Mouse (Mus musculus) liver, embryonic 15.5 days (tissue): ENCODE measurements around the gene Olfr512. TPM values are rescaled to one million over a fixed set of nuclear protein-coding genes. Genes with fewer than 3 reads are reported as not detected.

Source experiments
- ATAC-seq: fragments of 200-750 bp; cut with Nextera tagmentation; 2 replicates; pipeline ENCODE4 v1.8.0; 2017; ENCODE audit warnings: moderate number of reproducible peaks, mild to moderate bottlenecking, moderate library complexity; ENCODE audit not compliant: insufficient read depth
- H3K27ac ChIP-seq: fragments of 300-500 bp; sonication (generic); replicated peaks from 2 replicates; pipeline ENCODE4 v1.5.1; 2015; ENCODE audit warnings: mild to moderate bottlenecking, inconsistent platforms
- H3K27me3 ChIP-seq: fragments of 300-500 bp; sonication (generic); 2 replicates; pipeline ENCODE4 v1.6.1; 2015; ENCODE audit warnings: mild to moderate bottlenecking, inconsistent platforms
- H3K36me3 ChIP-seq: fragments of 300-500 bp; sonication (generic); replicated peaks from 2 replicates; pipeline ENCODE4 v1.6.1; 2015; ENCODE audit warnings: moderate library complexity, mild to moderate bottlenecking, inconsistent platforms
- H3K4me1 ChIP-seq: fragments of 300-500 bp; sonication (generic); replicated peaks from 2 replicates; pipeline ENCODE4 v1.6.1; 2015; ENCODE audit warnings: inconsistent platforms
- H3K4me2 ChIP-seq: fragments of 300-500 bp; sonication (generic); 2 replicates; pipeline ENCODE4 v1.6.1; 2015; ENCODE audit warnings: moderate library complexity, mild to moderate bottlenecking, inconsistent platforms
- H3K4me3 ChIP-seq: fragments of 300-500 bp; sonication (generic); replicated peaks from 2 replicates; pipeline ENCODE4 v1.5.1; 2015; ENCODE audit warnings: mild to moderate bottlenecking, inconsistent platforms
- H3K9ac ChIP-seq: fragments of 300-500 bp; sonication (generic); 2 replicates; pipeline ENCODE4 v1.6.1; 2015; ENCODE audit warnings: moderate library complexity, mild to moderate bottlenecking, inconsistent platforms
- H3K9me3 ChIP-seq: fragments of 300-500 bp; sonication (generic); replicated peaks from 2 replicates; pipeline ENCODE4 v1.6.1; 2016; ENCODE audit warnings: inconsistent platforms
- WGBS: fragments of 180-500 bp; shearing (Covaris S2); methylation state at CpG from one replicate; pipeline ENCODE4 v1.1.7; 2015; ENCODE audit warnings: mixed read lengths; ENCODE audit not compliant: insufficient replicate concordance; 5-methylcytosine and 5-hydroxymethylcytosine counted together
- polyA plus RNA-seq: library from polyadenylated mRNA; unstranded; fragments of >200 nt; fragmentation: Nextera tagmentation; extraction: Ambion mirVana; gene quantifications from 2 replicates; pipeline ENCODE4 v1.2.1, GENCODE M21; 2015

Gene Olfr512
- polyA plus RNA-seq, result not detected in 2 replicates

DNA sequence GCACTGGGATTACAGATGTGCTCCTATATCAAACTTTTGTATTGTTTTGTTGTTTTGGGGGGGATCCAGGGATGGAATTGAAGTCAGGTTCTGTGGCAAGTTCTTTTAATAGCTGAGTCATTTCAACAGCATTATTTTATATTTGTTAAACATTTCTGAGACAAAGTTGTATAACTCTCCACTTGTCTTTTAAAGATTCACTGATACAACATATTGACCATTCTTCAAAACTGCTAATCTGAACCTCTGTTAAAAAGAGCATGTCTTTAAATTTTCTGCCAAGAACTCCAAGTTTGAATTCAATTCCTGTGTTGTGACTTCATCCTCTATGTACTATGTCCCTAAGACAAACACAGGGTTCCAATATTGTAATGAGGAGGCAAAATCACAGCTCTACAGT lies at the start of gene Olfr512:
Gene Olfr512, plus strand, starts transcription at position 301 of the 400 bp plus-strand sequence.
- H3K36me3 ChIP-seq, result no peaks in the 10 kb centered on the region
- no peaks in the 10 kb centered on the region for H3K4me1 ChIP-seq
- H3K4me2 ChIP-seq, result no peak within 1 kb of the TSS
- H3K27ac ChIP-seq, result no peak within 1 kb of the TSS
- no peaks in the 10 kb centered on the region for H3K9me3 ChIP-seq
- H3K9ac ChIP-seq, result no peak within 1 kb of the TSS
- H3K4me3 ChIP-seq, result no peak within 1 kb of the TSS
- ATAC-seq, result no peak
- H3K27me3 ChIP-seq, result no peaks in the 10 kb centered on the region

DNA sequence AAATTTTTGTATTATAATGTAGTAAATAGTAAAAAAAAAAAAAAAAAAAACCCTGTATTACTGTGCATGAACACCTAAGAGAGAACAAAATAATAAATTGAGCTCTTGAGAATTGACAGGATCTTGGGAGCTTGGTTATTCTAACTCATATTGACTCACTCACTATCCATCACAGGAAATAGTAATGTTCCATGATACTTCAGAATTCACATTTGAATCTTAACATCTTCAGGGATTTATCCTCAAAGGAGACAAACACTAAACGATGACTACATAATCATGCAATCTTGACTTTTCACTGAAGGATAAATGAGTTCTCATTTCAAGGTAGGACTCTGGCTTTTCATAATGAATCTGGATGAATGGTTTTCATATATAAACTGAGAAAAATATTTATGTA lies 47.0 kb upstream of the Olfr512 start, which contains the start of gene Olfr510:
Gene Olfr510, plus strand, starts transcription at position 301 of the 400 bp plus-strand sequence.
- Histone ChIP-seq H3K9ac (no peak within 1 kb of the TSS), H3K36me3 (no peaks in the 10 kb centered on the region), H3K4me2 (no peak within 1 kb of the TSS), H3K27me3 (no peaks in the 10 kb centered on the region), H3K27ac (no peak within 1 kb of the TSS), H3K4me3 (no peak within 1 kb of the TSS), H3K4me1 (no peaks in the 10 kb centered on the region), H3K9me3 (no peaks in the 10 kb centered on the region)
- 69% methylated on average over 1 of the region's 1 CpGs for WGBS
- ATAC-seq, result no peak

DNA sequence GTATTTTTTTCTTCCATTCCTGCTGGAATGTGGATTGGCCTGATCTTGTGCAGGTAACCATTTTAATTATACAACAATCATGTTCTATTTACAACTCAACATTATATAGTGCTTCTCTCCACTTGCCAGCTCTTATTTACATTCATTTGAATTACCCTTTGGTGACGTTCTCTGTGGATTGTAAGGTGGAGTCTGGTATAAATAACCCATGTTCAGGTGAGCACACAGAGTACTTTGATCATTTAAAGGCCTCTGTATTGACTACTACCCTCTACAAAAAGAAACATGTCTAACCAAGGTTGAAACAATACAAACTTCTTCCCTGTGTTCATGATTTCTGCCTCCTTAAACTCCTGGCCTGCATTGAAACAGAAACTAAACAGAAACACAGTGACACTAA lies 42.1 kb upstream of the Olfr512 start:
- Histone ChIP-seq H3K9ac (no peak overlapping the region), H3K9me3 (no peaks in the 10 kb centered on the region), H3K4me3 (no peak overlapping the region), H3K4me2 (no peak overlapping the region), H3K27me3 (no peaks in the 10 kb centered on the region), H3K36me3 (no peaks in the 10 kb centered on the region), H3K4me1 (no peaks in the 10 kb centered on the region), H3K27ac (no peak overlapping the region)
- 41% methylated on average over 1 of the region's 1 CpGs for WGBS
- no peak for ATAC-seq

DNA sequence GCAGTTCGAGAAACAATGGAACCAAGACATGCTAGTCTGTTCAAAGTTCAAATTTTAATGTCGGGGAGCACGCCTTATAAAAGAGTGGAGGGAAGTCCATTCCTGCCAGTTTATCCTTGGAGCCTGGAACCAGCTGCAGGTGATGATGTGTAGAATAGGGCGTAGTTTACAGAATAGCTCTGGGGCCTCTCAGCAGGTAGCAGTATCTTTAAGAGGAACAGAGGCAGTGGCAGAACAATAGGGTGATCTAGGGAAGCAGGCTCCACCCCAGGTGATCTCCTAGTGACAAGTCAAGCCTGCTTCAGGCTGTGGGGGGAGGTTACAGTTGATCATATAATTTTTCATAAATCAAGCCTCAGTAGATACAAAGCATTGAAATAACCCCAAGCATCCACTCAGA lies 34.2 kb upstream of the Olfr512 start:
- 59% methylated on average over 4 of the region's 4 CpGs for WGBS
- no peak for ATAC-seq
- no peaks in the 10 kb centered on the region for H3K36me3 ChIP-seq
- no peak overlapping the region for H3K27ac ChIP-seq
- H3K4me2 ChIP-seq, result no peak overlapping the region
- H3K27me3 ChIP-seq, result no peaks in the 10 kb centered on the region
- H3K4me3 ChIP-seq, result no peak overlapping the region
- H3K4me1 ChIP-seq, result no peaks in the 10 kb centered on the region
- H3K9me3 ChIP-seq, result no peaks in the 10 kb centered on the region
- H3K9ac ChIP-seq, result no peak overlapping the region

DNA sequence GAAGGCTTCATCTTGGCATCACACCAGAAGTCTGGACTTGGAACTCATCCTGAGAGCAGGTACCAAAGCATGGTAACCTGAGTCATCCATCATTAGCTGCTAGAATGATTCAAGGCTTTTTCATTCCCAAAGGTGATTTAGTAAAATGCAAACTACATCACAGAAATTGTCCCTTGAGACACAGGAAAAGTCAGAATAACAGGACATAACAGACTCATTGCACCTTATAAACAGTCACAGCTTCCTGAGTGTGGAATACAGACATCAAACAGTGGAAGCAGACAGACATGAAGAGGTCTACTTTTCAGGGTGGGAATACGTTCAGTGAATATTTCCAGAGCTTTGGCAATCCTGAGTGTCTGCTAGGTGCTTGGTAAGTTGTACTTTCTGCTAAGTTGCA lies 37.6 kb downstream of the Olfr512 start, which contains the start of gene Olfr513:
Gene Olfr513, plus strand, starts transcription at position 301 of the 400 bp plus-strand sequence.
- WGBS, result 21% methylated on average over 1 of the region's 1 CpGs
- Histone ChIP-seq H3K4me2 (no peak within 1 kb of the TSS), H3K27ac (no peak within 1 kb of the TSS), H3K9ac (no peak within 1 kb of the TSS), H3K4me3 (no peak within 1 kb of the TSS), H3K9me3 (peaks cover 6% of the 10 kb centered on the region; the same call in 1 of the 2 replicates), H3K27me3 (no peaks in the 10 kb centered on the region), H3K36me3 (no peaks in the 10 kb centered on the region), H3K4me1 (no peaks in the 10 kb centered on the region)
- ATAC-seq, result no peak

DNA sequence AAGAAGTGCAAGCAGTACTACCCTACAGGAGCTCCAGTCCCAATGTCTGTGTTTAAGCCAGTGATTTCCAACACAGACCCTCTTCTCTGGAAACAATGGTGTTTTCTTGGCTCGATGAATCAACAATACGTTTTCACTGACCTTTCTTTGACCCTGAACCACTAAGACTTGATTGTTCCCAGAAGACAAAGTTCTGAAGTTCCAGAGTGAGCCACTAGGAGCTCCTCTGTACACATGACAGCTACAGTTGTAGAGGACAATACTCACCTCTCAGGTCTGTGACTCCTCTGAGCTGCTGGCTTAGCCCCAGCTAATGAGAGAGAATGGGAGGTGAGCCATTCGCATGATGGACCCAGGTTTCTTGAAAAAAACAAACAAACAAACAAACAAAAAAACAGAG lies 47.3 kb downstream of the Olfr512 start:
- Histone ChIP-seq H3K27me3 (no peaks in the 10 kb centered on the region), H3K4me2 (no peak overlapping the region), H3K4me3 (no peak overlapping the region), H3K9me3 (no peaks in the 10 kb centered on the region), H3K9ac (no peak overlapping the region), H3K4me1 (no peaks in the 10 kb centered on the region), H3K36me3 (no peaks in the 10 kb centered on the region), H3K27ac (no peak overlapping the region)
- ATAC-seq, result no peak
- WGBS, result 26% methylated on average over 3 of the region's 3 CpGs

Other genes with a start within 250 kb of the Olfr512 start
- gene Olfr498, start 248.0 kb upstream of the Olfr512 start, polyA plus RNA-seq, result not detected in 2 replicates
- not detected in 2 replicates for gene Olfr502, start 188.3 kb upstream of the Olfr512 start, polyA plus RNA-seq
- gene Olfr503, start 168.8 kb upstream of the Olfr512 start, polyA plus RNA-seq, result not detected in 2 replicates
- gene Olfr504, start 147.5 kb upstream of the Olfr512 start, polyA plus RNA-seq, result not detected in 2 replicates
- not detected in 2 replicates for gene Olfr506, start 102.5 kb upstream of the Olfr512 start, polyA plus RNA-seq
- not detected in 2 replicates for gene Olfr507, start 91.5 kb upstream of the Olfr512 start, polyA plus RNA-seq
- not detected in 2 replicates for gene Olfr508, start 83.3 kb upstream of the Olfr512 start, polyA plus RNA-seq
- not detected in 2 replicates for gene Olfr509, start 61.4 kb upstream of the Olfr512 start, polyA plus RNA-seq
- gene Olfr510, start 46.9 kb upstream of the Olfr512 start, polyA plus RNA-seq, result not detected in 2 replicates
- not detected in 2 replicates for gene Olfr513, start 37.7 kb downstream of the Olfr512 start, polyA plus RNA-seq
- gene Olfr514, start 112.7 kb downstream of the Olfr512 start, polyA plus RNA-seq, result not detected in 2 replicates
- gene Olfr516, start 137.2 kb downstream of the Olfr512 start, polyA plus RNA-seq, result not detected in 2 replicates
- gene Olfr517, start 159.1 kb downstream of the Olfr512 start, polyA plus RNA-seq, result not detected in 2 replicates
- not detected in 2 replicates for gene Olfr518, start 171.7 kb downstream of the Olfr512 start, polyA plus RNA-seq
- gene Olfr519, start 181.1 kb downstream of the Olfr512 start, polyA plus RNA-seq, result not detected in 2 replicates
- gene Nlrp10, start 216.9 kb downstream of the Olfr512 start, polyA plus RNA-seq, result 0.03 and 0.05 TPM in 2 replicates
- 34.9 and 35.2 TPM in 2 replicates for gene Eif3f, start 221.1 kb downstream of the Olfr512 start, polyA plus RNA-seq
- gene Tub, start 237.0 kb downstream of the Olfr512 start, polyA plus RNA-seq, result 0.05 TPM in 2 replicates